Mouse (Mus musculus) C2C12 (cell line): ENCODE measurements around the gene Dock2.

Source experiments
- CTCF ChIP-seq: IDR thresholded peaks from one replicate; pipeline ENCODE4 v1.5.1; 2011; ENCODE audit not compliant: control insufficient read depth, insufficient read depth, insufficient read length
- MYOD1 ChIP-seq: IDR thresholded peaks from one replicate; pipeline ENCODE4 v1.6.1; 2011; ENCODE audit warnings: low read depth; ENCODE audit not compliant: control insufficient read depth, insufficient read length
- USF1 ChIP-seq: IDR thresholded peaks from one replicate; pipeline ENCODE4 v1.6.1; 2011; ENCODE audit warnings: low read depth, mild to moderate bottlenecking, control low read depth, moderate library complexity

DNA sequence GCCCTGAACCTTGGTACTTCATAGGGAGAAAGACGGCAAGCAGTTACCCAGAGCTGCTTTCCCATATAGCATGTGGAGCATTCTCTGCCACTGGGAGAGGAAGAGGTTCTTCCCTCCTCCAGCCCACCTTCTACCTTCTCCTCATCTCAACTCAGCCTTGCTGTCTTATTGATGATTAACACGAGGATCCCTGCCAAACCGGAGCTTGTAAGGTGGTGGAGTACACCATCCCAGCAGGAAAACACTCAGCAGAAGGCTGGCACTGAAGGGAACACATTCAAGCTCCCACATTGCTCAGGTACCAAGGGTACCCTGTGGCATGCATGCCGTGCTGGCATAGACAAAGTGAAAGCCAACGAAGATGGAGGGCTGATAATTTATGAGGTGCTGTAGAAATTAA, 304.4 kb downstream of the Dock2 start:
- TF ChIP-seq CTCF (no peak), MYOD1 (no peak), USF1 (no peak)
